Mouse (Mus musculus): ENCODE results near the gene Gapdh.

Gene Gapdh

DNA sequence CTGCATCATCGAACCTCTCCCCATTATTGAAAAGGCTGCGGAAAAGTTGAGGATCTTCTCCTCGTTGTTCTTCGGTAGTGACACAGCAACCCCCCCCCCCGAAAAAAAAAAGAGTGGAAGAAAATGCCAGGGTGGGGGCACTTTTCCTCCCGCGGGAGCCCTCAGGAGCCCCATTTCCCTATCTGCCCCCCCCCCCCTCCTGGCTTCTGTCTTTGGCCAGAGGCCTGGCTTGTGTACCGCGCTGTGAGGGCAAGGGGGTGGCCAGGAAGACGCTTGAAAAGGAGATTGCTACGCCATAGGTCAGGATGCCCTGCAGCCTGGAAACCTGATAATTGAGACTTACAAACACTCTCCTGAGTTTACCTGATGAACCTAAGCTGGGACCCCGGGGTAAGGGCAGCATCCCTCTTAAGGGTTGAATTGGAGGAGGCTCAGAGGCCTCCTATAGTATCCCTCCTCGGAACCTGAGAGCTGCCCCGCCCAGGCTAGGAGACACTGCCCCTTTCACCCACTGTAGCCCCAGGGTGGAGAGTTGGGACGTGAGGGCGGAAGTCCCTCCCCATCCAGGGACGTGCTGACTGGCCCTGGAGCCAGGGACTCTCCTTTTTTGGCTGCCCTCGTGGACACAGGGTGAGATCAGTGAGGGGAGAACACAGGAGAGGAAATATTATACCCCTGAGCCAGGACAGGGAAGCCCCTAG, at the start of gene Gapdh:
Gapdh (minus strand) TSS at position 417 of the 701 bp plus-strand sequence.
- peak; percentile 100 for DNase-seq

DNA sequence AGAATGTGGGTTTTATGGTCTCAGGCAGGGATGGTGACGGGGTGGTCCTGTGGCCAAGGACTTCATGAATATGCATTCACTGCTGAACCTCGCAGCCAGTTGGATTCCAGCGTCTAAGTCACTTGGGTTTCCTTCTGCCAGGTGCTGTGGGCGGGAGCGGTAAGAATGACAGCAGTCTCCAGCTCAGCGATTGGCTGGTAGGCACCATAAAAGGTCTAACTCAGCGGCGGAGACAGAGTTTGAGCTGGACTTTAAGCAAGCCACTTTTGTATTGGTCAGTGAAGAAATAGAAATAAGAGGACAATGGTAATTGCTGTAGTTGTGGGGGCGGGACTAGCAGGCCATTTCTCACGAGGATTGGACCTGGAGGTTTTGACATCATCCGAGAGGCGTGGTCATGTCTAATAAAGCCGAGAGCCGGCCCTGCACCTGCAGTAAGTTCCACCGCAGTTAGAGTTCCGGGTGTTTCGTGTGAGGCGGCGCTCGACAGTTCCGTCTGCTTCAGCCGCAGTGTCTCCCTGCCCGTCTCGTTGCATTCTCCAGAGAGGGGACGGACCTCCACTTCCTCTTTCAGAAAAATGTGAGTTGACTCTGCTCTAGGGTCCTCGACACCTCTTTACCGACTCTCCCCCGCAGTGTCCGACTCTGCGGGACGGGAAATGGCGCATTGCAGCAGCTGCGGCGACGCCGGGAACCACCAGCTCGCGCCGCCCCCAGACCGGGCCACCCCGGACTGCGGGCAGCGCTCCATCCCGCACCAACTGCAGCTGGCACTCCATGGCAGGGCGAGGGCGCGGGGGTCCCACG, 49.1 kb upstream of the Gapdh start, which contains the start of gene Vamp1:
Vamp1 (plus strand) TSS at position 404 of the 807 bp plus-strand sequence.
- peak; percentile 100 for DNase-seq

DNA sequence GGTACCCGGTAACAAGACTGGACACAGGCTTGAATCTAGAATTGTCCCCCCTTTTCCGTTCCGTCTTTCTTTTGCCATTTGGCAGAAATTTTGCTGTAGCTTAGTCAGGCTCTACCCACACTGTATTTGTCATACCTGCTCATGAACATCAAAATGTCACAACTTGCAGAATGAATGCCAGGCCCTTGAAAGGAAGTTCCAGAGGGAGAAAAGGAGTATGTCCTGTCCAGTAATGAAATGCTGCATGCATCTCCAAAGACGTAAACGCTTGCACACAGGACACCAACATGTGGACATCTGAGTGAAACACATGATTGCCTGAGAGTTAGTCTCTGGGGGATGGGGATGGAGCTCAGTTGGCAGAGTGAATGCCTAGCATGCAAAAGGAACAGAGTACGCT, 47.4 kb upstream of the Gapdh start:
- peak; percentile 83 for DNase-seq

DNA sequence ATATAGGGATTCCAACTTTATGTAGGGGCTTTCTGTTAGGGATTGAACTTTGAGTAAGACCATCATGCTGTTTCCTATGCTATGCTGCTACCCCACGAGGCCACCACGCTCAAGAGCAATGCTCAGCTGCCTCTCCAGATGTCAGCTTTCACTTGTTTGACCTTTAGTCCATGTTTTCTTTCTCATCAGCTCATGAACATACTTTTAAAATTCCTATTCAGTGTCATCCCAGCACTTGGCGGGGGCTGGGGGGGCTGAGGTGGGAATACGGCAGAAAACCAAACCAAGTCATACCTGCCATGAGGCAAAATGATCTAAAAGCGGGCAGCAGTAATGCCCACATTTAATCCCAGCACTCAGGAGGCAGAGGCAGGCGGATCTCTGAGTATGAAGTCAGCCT, 46.9 kb upstream of the Gapdh start:
- peak; percentile 66 for DNase-seq

DNA sequence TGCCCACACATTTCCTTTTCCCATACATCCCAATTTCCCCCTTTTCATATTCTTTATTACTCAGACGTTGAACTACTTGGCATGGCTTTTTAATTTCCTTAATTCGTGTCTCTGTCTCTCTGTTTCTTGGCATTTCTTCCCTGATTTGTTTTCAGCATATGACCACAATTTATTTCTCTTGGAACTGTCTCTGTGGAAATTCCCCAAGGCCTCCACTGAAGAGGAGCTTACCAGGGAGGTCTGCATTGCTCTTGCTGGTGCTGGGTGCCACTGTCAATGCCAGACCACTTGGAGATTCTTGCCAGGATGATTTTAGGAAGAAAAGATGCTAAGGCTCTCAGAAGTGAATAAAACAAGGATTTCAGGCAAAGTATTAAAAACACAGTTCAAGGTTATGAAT, 46.4 kb upstream of the Gapdh start:
- DNase-seq: no peak

DNA sequence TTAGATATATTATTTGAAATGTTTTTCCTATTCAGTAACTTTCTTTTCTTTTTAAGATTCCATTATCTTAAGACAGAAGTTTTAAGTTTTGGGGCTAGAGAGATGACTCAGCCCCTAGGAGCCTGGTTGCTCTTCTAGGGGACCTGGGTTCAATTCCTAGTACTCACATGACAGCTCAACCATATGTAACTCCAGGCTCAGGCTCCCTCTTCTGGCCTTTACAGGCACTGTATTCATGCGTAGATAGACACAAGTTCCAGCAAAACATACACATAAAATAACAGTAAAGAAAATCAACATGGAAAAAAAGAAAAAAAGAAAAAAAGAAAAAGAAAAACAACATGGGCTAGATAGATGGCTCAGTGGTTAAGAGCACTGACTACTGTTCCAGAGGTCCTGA, 44.2 kb upstream of the Gapdh start:
- no peak for DNase-seq

DNA sequence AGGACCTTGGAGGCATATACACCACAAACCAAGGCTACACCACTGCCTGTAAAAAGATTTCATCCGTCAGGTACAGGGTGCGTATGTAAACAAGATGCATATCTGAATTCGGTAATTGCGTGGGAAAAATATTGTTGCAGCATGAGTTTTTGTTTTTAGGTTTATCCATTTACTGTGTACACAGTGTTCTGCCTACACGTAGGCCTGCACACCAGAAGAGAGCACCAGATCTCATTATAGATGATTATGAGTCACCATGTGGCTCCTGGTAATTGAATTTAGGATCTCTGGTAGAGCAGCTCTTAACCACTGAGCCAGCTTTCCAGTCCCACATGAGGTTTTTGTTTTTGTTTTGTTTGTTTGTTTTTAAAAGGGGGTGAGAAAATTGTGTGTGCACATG, 30.9 kb upstream of the Gapdh start:
- DNase-seq: peak; percentile 33

DNA sequence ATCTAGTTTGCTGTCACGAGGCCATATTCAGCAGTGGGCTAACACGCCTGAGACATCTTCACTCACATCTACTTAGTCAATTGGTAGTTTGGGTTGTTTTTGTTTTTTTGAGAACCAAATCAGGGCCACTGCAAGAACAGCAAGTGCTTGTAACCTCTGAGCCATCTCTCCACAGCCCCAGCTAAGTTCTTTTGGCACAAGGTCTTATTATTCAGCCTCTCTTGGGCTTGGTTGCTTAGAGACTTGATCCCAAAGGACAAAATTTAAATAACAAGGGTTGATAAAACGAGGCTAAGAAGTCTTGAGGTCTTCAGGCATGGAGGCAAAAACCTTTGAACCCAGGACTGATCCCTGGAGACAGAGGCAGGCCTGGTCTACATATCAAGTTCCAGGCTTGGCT, 30.0 kb upstream of the Gapdh start:
- peak; percentile 89 for DNase-seq

DNA sequence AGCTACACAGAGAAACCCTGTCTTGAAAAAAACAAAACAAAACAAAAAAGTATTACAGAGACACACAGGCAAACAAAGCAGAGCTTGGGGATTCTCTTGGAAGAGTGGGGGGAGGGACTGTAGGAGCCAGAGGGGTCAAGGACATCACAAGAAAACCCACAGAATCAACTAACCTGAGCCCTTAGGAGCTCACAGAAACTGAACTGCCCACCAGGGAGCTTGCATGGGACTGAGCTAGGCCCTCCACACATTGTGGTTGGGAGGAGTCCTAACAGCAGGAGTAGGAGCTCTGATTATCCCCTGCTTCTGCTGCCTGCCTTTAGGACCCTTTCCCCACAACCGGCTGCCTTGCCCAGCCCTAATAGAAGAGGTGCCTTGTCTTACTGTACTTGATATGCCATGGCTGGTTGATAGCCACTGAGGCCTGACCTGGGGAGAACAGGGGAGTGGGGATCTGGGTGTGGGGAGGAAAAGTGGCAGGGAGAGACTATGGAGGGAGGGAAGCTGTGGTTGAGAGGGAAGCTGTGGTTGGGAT, 29.3 kb upstream of the Gapdh start:
- DNase-seq: peak; percentile 81

DNA sequence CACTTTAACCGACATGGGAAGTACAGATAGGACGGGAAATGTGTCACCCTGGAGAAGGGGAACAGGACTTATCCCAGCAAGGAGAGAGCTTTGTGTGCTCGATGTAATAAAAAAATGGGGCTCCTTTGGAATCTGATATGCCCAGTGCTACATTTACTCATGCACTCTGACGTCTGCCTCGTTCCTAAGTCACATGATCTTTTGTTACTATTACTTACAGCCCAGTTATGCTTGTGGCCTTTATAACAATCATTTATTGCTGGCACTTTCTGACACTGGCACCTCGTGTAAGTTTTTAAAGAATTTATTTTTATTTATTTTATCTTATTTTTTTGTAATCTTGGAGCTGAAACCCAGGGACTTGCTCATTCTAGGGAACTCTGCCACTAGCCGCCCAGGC, 27.1 kb upstream of the Gapdh start:
- DNase-seq: no peak

DNA sequence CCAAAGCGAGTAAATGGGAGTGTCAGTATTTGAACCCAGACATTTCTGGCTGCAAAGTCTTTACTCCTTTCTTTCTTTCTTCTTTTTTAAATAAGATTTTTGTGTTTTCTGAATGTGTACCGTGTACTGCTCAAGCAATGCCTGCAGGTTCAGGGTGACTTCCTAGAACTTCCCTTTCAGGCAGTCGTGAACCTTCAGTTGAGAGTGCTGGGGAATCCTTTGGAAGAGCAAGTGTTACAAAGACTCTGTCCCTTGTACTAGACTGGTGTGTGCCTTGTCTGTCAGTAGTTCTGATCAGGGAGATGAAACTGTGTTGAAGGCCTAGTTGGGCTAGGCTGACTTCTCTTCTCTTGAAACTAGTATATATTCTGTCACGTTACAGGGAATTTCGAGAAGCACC, 26.6 kb upstream of the Gapdh start:
- DNase-seq: peak; percentile 79

DNA sequence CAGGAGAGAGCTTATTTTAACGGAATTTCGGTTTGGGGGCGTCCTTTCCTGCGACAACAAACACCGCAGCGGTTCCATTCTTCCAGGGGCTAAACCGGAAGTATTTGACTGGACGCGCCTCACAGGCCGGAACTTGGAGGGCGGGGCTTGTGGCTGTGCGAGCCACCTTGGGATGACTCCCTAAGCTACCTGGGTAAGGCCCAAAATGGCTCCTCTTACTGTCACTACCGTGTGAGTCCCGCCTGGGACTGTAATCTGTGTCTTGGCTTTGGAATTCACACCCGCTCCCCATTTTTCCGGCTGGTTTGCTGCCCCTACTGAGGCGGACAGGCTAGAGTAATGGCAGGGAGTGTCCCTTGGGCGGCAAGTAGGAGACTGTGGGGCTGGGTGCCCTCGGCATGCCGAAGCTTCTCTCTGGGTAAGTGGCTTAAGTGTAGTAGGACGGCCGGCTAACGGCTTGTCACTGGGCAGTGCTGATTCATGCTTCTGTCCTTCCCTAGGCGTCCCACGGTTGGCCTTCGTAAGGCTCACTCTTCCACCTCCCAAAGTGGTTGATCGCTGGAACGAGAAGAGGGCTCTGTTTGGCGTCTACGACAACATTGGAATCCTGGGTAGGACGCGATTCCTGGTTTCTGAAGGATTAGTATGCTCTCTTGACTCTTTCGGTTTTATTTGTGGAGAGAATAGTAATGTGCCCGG, 25.9 kb upstream of the Gapdh start:
- peak; percentile 99 for DNase-seq

DNA sequence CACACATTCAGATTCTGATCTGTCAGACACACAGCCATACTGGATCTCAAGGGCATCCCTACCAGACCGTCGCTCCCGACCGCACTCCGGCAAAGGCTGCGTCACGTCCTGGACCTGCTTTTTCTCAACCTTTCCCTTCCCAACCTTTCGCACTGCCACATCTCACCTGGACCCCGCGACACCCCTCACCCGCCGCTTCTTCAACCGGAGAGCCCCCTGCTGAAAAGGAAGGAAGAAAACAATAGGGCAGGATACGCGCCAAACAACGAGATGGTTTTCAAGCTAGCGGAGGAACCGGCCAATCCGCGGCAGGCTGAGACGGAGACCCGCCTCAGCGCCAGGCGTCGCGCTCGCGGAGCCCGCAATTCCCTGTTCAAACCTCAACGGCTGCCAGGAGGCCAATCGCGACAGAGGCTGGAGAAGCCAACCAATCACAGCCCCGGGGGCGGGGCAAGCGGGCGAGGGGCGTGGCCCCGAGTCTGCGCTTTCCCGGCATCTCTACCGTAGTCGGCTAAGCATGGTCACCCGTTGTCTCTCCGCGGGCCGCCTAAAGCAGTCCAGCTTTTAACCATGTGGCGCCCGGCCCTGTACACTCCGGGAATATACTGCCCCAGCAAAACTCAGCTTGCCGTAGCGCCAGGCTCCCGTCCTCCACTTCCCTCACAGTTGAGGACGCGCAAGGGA, 25.2 kb upstream of the Gapdh start, which contains the start of the genes Ncapd2 and Mrpl51:
Ncapd2 (minus strand) TSS at position 370 of the 684 bp plus-strand sequence.
Mrpl51 (plus strand) TSS at position 470 of the 684 bp plus-strand sequence.
- DNase-seq: peak; percentile 100

DNA sequence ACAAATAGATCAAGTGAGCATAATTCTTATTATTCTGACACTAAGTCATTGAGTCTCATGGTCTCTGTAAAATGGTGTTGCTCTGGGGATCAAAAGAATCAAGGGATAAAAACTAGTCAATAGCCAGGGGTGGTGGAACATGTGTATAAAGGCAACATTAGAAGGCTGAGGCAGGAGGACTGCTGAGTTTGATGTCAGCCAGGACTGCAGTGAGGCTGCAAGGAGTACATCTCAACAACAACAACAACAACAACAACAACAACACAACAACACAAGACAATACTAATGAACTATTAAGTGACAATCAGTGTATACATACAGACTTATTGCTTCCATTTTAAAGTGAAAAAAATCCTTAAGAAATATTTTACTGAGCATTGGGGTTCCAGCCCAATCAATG, 24.5 kb upstream of the Gapdh start:
- DNase-seq: peak; percentile 79

DNA sequence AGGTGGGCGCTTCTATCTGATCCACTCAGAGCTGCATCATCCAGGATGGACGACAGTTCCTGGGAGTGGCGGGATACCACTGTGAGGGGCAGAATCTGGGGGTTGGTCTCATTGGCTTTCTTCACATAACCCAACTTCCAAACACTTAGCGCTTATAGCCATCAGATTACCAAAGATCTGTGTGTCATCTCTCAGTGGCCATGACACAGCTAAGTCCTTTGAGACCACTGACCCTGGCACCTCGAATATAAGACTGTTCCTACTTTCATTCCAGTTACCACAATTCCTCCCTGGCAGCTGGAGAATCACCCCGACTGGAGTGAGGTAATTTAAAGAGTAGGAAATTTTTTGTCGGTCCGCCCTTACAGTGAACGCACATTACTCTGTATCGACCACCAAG, 19.9 kb upstream of the Gapdh start:
- peak; percentile 76 for DNase-seq

DNA sequence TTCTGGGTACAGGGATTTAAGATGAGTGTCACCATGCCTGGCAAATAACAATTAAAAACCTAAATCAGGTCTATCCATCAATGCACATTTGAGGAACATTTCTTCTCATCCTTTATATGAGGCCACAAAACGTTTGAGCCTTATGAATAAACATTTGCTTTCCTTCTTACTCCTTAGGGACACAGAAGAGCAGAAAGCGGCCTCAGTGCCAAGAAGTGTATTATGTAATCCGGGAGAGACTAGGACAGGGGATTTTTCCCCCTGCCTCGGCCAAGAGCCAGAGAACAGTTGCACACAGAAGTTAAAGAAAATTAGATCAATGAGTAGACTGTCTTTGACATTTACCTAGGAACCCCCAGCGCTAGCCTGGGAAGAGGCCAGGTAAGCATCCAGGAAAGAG, 15.9 kb upstream of the Gapdh start:
- DNase-seq: peak; percentile 93

DNA sequence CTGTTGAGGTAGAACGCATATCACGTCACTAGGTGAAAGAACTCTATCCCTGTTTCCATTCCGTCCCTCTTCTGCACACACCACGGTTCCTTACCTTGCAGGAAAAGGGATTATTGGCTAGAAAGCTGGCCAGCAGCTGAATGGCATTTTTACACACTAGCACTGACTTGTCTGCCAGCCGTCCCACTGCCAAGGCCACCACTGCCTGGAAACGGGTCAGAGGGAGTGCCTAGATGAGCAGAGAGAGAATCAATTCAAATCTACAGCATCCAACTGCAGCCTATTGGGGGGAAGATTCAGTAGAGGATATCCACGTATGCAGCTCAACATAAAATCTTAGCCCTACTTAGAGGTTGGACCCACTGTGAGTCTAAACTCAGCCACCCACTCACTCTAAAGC, 13.3 kb upstream of the Gapdh start:
- DNase-seq: no peak

DNA sequence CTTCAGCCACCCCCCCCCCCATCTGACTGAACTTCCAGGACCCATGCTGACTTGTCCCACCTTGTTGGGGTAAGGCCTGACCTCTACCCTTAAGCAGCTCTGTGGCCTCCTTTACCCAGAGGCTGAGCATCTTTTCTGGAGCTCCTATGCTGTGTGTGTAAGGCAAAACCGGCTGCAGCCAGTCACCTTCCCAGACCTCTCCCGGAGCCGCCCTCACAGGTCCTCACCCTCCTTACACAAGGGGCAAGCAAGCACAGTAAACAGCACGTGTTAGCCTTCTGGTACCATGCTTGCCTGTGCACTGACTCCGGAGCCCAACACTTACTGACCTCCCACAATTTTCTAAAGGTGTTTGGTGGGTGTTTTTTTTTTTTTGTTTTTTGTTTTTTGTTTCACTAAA, 9.2 kb upstream of the Gapdh start:
- no peak for DNase-seq

DNA sequence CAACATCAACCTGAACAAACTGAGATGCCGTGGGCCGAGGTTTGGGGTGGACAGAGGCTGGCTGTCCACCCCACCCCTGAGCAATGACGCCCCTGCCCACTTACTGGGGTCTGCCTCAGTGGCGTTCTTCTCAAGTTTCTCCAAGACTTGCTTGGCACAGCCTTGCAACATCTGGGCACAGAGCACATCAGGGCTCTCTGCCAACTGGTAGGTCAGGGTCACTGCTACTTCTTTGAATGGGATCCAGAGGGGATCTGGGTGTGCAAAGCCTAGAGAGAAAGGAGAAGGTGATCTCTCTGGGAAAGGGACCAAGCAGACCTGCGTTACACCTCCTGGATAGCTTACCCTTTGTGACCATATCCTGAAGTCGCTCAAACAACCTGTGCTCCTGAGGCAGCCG, 7.0 kb upstream of the Gapdh start:
- no peak for DNase-seq

DNA sequence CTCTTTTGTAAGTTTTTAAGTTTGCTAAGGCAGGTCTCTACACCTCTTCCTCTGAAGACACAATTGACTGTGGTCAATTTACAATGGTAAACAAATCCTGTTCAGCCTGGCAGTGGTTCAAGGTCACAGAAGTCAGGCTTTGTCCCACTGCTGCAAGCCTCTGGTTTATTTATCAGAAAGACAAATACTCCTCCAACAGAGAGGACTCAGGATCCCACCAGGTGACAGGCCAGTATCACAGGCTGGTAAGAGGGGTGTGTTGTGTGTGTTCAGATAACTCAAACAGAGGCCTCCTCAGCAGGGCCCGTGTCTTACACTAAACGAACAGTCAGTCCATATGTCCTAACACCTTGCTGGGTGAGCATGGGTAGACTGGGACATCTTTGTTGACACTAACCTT, 6.2 kb upstream of the Gapdh start:
- no peak for DNase-seq

DNA sequence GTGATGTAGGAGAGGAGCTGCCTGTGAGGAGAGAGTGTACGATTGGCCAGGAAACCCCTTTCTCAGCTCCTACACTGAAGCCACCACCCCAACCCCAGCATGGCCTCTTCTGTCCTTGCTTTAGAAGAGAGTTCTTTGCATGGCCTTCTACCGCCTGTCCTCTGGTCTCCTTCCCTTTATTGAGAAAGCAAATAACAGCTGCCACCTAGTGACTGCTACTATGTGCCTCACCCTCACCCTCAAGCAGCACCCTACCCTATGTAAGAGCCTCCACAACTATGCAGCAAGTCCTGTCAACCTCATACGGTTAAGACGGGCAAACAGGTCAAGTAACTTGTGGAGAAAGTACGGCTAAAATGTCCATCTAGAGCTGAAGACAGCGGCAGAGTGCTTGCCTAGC, 3.9 kb upstream of the Gapdh start:
- DNase-seq: no peak

DNA sequence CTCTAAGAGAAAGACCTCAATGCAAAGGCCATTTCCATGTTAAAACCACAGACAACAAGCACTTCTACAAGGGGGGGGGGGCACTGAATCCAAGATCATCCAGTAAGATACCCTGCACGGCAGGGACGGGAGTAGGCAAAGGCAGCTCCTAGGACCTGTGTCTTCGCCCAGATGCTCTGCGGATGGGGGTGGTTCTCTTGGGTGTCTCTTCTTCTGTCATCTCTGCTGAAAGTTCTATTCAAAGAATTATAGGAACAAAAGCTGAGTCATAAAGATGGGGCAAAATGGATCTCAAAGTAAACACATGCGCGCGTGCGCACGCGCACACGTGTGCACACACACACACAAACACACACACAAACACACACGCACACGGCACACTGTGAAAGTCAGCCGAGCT, 1.8 kb upstream of the Gapdh start:
- no peak for DNase-seq

Data from heart, adult 11 months (tissue).